Mouse (Mus musculus): Measurements from ENCODE around the gene Bach2. TPM values are rescaled to one million over a fixed set of nuclear protein-coding genes. Genes with fewer than 3 reads are reported as not detected.
A peak's percentile ranks its signal among the peaks of the same experiment; 100 is the strongest.

Gene Bach2
- polyA plus RNA-seq, 1 experiment from 2014 or later, result 4.8 TPM

DNA sequence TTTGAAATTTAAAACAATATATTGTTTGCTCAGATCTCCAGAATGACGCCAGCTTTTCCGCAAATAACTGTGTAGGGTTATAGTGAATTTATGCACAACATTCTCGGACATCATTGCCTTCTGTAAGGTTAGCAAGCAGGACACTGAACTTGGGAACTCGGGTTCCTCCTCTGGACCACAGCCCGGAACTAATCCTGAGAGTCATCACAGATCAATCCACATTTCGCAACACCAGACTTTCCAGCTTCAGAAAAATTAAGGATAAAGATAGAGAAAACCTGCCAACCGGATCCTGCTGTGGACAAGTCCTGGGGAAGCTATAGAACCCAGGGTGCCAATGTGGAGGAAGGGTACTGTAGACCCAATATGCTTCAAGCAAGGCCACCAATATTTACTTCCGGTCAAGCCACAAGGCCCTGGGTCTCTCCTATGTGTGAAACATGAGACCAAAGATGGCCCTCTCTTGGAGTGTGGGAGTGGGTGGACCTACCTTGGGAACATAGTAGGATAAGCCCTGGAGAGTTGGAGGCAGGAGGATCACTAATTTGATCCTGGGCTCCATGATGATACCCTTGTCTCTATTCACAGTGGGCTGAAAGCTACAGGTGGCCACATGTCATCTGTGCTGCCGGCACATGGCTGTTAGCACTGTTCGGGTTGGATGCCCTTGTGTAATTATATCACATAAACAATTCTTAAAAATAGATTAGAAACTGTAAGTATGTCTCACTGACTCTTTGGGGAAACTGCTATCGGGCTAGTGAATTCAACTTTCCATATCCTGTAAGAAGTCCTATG, 7.1 kb upstream of the Bach2 start:
- Histone ChIP-seq H3K9me3 (ENCODE audit: control insufficient read depth, low read length) (no peaks in the 10 kb centered on the region), H3K4me2 (no peak overlapping the region), H3K4me3 (ENCODE audit: low read depth, low read length) (no peak overlapping the region), H3K9ac (ENCODE audit: low read depth, low read length) (no peak overlapping the region), H3K36me3 (ENCODE audit: control insufficient read depth, insufficient read depth, low read length) (no peaks in the 10 kb centered on the region), H3K27me3 (replicated peaks; ENCODE audit: control insufficient read depth, insufficient read depth, low read length) (no peaks in the 10 kb centered on the region; the same call in 1 of the 2 replicates), H3K4me1 (replicated peaks; ENCODE audit: control insufficient read depth, insufficient read depth, low read length) (no peaks in the 10 kb centered on the region), H3K27ac (ENCODE audit: low read depth, low read length) (no peak overlapping the region)
- DNase-seq (ENCODE audit: low spot score) (no peak), ATAC-seq (replicated peaks; ENCODE audit: low FRiP score) (no peak)
- 81% methylated on average over 11 of the region's 11 CpGs for WGBS

DNA sequence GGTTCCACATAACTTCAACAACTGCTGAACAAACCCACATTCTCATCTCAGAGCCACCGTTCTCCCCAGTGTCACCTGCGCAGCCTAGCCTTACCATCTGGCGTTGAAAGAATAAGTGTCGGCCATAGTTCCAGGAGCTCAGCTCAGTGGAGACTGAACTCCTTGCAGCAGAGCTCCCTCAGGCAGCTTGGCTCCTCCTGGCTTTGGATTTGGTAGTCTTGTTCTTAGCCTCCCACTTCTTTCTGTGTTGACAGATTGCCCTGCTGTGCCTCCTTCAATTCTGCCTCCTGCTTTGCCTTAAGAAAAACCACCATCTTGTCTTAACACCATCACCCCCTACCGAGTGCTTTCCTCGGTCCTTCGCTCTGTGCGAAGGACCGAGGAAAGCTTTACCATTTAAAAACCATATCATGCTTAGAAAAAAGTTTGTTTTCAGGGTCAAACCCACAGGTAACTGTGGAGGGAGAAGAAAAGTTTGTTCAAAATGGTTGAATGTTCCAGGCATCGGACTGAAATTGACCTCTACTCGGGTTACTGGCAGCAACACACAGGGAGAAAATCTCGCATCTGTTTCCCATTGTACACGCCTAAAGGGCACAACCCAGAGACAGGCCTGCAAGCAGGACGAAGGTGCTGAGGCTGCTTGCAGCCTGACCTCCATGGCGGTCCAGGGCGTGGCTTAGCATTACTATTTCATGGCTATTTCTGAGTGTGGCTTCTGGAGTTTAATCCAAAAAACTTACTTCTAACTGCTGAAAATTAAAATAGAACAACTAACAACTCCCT, 2.5 kb upstream of the Bach2 start:
- WGBS, result 67% methylated on average over 16 of the region's 16 CpGs
- Histone ChIP-seq H3K4me2 (no peak overlapping the region), H3K4me3 (ENCODE audit: low read depth, low read length) (no peak overlapping the region), H3K36me3 (ENCODE audit: control insufficient read depth, insufficient read depth, low read length) (no peaks in the 10 kb centered on the region), H3K9ac (ENCODE audit: low read depth, low read length) (no peak overlapping the region), H3K4me1 (replicated peaks; ENCODE audit: control insufficient read depth, insufficient read depth, low read length) (peaks cover 10% of the 10 kb centered on the region), H3K9me3 (ENCODE audit: control insufficient read depth, low read length) (no peaks in the 10 kb centered on the region), H3K27me3 (replicated peaks; ENCODE audit: control insufficient read depth, insufficient read depth, low read length) (peaks cover 17% of the 10 kb centered on the region), H3K27ac (ENCODE audit: low read depth, low read length) (no peak overlapping the region)
- DNase-seq (ENCODE audit: low spot score) (no peak), ATAC-seq (replicated peaks; ENCODE audit: low FRiP score) (no peak)

DNA sequence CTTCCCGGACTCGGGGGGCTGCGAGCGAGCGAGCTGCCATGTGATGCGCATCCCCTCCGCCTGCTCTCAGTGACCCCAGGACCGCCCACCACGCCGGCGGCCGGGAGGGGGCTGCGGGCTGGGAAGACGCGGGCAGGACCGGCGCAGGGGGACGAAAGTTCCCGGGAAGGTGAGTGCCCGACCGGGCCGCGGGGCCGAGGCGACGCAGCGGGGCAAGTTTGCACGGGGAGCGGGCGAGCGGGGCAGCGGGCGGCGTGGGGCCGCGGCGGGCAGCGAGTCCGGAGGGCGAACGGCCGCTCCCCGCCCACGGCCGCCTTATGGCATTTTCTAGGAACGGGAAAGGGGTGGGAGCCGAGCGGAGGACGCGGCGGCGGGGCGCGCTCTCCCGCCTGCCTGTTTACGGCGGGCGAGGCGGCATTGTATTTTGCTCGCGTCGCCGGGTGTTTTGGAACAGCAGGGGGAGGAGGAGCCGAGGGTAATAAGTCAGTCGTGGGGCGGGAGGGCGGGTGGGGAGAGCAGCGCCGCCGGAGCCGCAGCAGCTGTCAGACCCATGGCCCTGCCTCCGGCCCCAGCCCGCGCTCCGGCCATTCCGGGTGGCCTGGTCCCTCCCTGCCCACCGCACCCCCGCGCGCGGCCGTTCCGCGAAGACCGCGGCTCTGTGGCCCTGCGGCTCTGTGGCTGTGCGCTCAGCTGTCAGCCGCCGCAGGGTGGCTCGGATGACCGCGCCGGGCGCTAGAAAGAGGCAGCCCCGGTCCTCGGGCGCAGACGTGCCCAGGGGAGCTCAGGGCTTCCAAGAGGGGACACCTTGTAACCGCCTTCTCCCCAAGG, 531 bp downstream of the Bach2 start:
- DNase-seq (ENCODE audit: low spot score) (peak; percentile 76), ATAC-seq (replicated peaks; ENCODE audit: low FRiP score) (peak; percentile 52)
- H3K4me2 ChIP-seq, result peak overlapping the region; percentile 92
- peaks cover 23% of the 10 kb centered on the region for H3K27me3 ChIP-seq (replicated peaks; ENCODE audit: control insufficient read depth, insufficient read depth, low read length)
- H3K36me3 ChIP-seq (ENCODE audit: control insufficient read depth, insufficient read depth, low read length), result no peaks in the 10 kb centered on the region
- WGBS, result under 1% methylated on average over 94 of the region's 100 CpGs
- no peaks in the 10 kb centered on the region for H3K9me3 ChIP-seq (ENCODE audit: control insufficient read depth, low read length)
- peak overlapping the region; percentile 59 for H3K27ac ChIP-seq (ENCODE audit: low read depth, low read length)
- peaks cover 14% of the 10 kb centered on the region for H3K4me1 ChIP-seq (replicated peaks; ENCODE audit: control insufficient read depth, insufficient read depth, low read length)
- H3K9ac ChIP-seq (ENCODE audit: low read depth, low read length), result peak overlapping the region; percentile 61
- peak overlapping the region; percentile 85 for H3K4me3 ChIP-seq (ENCODE audit: low read depth, low read length)

DNA sequence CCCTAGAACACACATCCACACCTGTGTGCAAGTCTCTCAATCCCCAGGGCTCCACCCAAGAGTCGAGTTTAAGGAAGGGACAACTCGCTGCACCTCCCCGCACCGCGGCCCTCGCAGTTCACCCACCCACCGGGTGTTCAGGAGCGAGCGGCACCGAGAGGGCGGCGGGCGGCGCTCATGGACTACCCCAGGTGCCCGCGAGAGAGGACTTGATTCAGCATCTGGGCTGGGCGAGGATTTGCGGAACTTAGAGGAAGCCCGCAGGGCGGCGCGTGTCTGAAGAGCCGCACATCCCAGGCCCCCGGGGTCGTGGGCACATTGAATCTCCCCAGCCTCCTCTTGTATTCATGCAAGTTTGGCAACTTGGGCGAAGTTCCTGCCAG, 1.1 kb downstream of the Bach2 start:
- DNase-seq (ENCODE audit: low spot score), result peak; percentile 73
- ATAC-seq (replicated peaks; ENCODE audit: low FRiP score), result peak; percentile 35
- Histone ChIP-seq H3K4me3 (ENCODE audit: low read depth, low read length) (peak overlapping the region; percentile 85), H3K4me2 (peak overlapping the region; percentile 92), H3K4me1 (replicated peaks; ENCODE audit: control insufficient read depth, insufficient read depth, low read length) (peaks cover 18% of the 10 kb centered on the region), H3K36me3 (ENCODE audit: control insufficient read depth, insufficient read depth, low read length) (no peaks in the 10 kb centered on the region), H3K27ac (ENCODE audit: low read depth, low read length) (peak overlapping the region; percentile 59; the same call in 1 of the 2 replicates), H3K27me3 (replicated peaks; ENCODE audit: control insufficient read depth, insufficient read depth, low read length) (peaks cover 23% of the 10 kb centered on the region), H3K9me3 (ENCODE audit: control insufficient read depth, low read length) (no peaks in the 10 kb centered on the region), H3K9ac (ENCODE audit: low read depth, low read length) (peak overlapping the region; percentile 61)
- under 1% methylated on average over 26 of the region's 26 CpGs for WGBS

GRCm38 (mm10) chr4:32240457-32241030, 1.9 kb downstream of the Bach2 start:
- 25% methylated on average over 9 of the region's 9 CpGs for WGBS

DNA sequence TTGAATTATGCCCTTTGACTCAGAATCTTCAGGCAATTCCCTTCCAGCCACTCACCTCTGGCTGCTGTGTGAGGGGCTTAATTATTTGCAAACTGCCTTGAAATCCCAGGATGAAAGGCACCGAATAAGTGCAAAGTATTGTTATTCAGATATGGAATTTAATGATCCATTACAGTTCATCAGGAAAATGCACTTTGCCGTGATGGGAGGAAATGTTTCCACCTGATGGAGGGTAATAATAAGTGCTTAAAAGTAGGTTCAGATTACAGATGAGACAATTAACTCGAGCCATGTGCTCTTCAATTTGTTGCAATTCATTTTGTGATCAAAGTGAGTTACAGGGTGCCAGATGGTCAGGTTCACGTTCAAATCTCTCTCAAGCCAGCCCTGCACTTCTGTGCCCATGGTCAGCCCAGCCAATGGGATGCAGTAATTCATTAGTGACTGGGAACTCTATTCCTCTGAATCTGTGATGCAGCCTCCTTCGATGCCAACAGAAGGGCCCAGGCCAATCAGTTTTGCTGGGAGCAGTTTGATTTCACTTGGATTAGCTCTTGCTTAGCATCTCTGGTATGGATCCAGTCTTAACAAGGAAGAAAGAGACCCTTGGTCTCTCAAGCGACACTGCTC, 2.9 kb downstream of the Bach2 start:
- H3K4me1 ChIP-seq (replicated peaks; ENCODE audit: control insufficient read depth, insufficient read depth, low read length), result peaks cover 21% of the 10 kb centered on the region
- H3K9ac ChIP-seq (ENCODE audit: low read depth, low read length), result no peak overlapping the region
- no peak overlapping the region; the same call in 1 of the 2 replicates for H3K4me2 ChIP-seq
- no peaks in the 10 kb centered on the region for H3K36me3 ChIP-seq (ENCODE audit: control insufficient read depth, insufficient read depth, low read length)
- H3K27me3 ChIP-seq (replicated peaks; ENCODE audit: control insufficient read depth, insufficient read depth, low read length), result peaks cover 23% of the 10 kb centered on the region
- DNase-seq (ENCODE audit: low spot score) (no peak), ATAC-seq (replicated peaks; ENCODE audit: low FRiP score) (no peak)
- H3K27ac ChIP-seq (ENCODE audit: low read depth, low read length), result no peak overlapping the region
- no peak overlapping the region for H3K4me3 ChIP-seq (ENCODE audit: low read depth, low read length)
- WGBS, result 61% methylated on average over 6 of the region's 6 CpGs
- H3K9me3 ChIP-seq (ENCODE audit: control insufficient read depth, low read length), result no peaks in the 10 kb centered on the region

More at GRCm38 (mm10) chr4:32240457-32241030, 1.9 kb downstream of the Bach2 start:
- ATAC-seq (replicated peaks; ENCODE audit: low FRiP score) (no peak), DNase-seq (ENCODE audit: low spot score) (no peak)
- Histone ChIP-seq H3K36me3 (ENCODE audit: control insufficient read depth, insufficient read depth, low read length) (no peaks in the 10 kb centered on the region), H3K4me3 (ENCODE audit: low read depth, low read length) (peak overlapping the region; percentile 85; the same call in 1 of the 2 replicates), H3K9me3 (ENCODE audit: control insufficient read depth, low read length) (no peaks in the 10 kb centered on the region), H3K27ac (ENCODE audit: low read depth, low read length) (no peak overlapping the region), H3K4me2 (peak overlapping the region; percentile 92), H3K9ac (ENCODE audit: low read depth, low read length) (no peak overlapping the region), H3K4me1 (replicated peaks; ENCODE audit: control insufficient read depth, insufficient read depth, low read length) (peaks cover 18% of the 10 kb centered on the region), H3K27me3 (replicated peaks; ENCODE audit: control insufficient read depth, insufficient read depth, low read length) (peaks cover 23% of the 10 kb centered on the region)

DNA sequence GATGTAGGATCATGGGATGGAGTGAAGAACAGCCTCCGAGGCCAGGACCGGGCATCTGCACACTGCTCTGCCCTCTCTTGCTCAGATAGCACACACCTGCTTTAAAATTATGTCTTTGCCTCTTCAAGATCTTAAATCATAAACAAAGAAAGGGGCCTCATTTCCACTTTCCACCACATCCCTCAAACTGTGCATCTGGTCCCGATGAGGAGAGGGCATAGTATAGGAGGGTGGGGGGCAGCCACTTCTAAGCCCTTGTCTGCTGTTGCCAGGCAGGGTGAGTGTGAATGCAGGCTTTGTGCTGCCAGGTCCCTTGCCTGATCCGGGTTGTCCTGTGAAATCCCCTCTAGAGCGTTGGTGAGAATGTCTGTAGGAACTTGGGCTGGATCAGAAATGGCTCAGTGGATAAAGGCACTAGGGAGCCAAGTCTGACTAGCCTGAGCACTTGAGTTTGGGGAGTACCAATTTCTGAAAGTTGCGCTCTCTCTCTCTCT, 3.6 kb downstream of the Bach2 start:
- no peak for DNase-seq (ENCODE audit: low spot score)
- ATAC-seq (replicated peaks; ENCODE audit: low FRiP score), result no peak
- Histone ChIP-seq H3K9ac (ENCODE audit: low read depth, low read length) (no peak overlapping the region), H3K4me3 (ENCODE audit: low read depth, low read length) (no peak overlapping the region), H3K36me3 (ENCODE audit: control insufficient read depth, insufficient read depth, low read length) (no peaks in the 10 kb centered on the region), H3K9me3 (ENCODE audit: control insufficient read depth, low read length) (no peaks in the 10 kb centered on the region), H3K4me2 (no peak overlapping the region), H3K27me3 (replicated peaks; ENCODE audit: control insufficient read depth, insufficient read depth, low read length) (peaks cover 23% of the 10 kb centered on the region), H3K4me1 (replicated peaks; ENCODE audit: control insufficient read depth, insufficient read depth, low read length) (peaks cover 28% of the 10 kb centered on the region), H3K27ac (ENCODE audit: low read depth, low read length) (no peak overlapping the region)
- 65% methylated on average over 6 of the region's 6 CpGs for WGBS

Measured in liver, embryonic 11.5 days (tissue).